Mouse (Mus musculus) left cerebral cortex, adult 9 months (tissue): ENCODE data around the gene Fras1.

Source experiments
- DNase-seq, 2 experiments: peaks; one replicate each; pipeline ENCODE4 v3.0.0; 2022; ENCODE audit warnings: low spot score in 2 of 2

The Fras1 gene

DNA sequence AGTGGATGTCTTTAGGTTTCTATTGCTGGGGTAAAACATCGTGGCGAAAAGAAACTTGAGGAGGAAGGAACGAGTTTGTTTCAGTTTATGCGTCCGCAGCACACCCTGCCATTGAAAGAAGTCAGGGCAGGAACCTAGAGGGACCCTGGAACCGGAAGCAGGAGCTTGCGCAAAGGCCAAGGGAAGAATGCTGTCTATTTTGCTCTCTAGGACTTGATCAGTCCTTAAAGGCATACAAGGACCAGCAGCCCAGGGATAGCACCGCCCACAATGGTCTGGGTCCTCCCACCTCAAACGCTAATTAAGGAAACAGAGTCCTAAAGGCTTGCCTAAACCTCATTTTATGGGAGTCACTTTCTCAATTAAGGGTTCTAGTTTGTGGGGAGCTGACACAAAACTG lies 418.7 kb downstream of the Fras1 start:
- DNase-seq: no peak

DNA sequence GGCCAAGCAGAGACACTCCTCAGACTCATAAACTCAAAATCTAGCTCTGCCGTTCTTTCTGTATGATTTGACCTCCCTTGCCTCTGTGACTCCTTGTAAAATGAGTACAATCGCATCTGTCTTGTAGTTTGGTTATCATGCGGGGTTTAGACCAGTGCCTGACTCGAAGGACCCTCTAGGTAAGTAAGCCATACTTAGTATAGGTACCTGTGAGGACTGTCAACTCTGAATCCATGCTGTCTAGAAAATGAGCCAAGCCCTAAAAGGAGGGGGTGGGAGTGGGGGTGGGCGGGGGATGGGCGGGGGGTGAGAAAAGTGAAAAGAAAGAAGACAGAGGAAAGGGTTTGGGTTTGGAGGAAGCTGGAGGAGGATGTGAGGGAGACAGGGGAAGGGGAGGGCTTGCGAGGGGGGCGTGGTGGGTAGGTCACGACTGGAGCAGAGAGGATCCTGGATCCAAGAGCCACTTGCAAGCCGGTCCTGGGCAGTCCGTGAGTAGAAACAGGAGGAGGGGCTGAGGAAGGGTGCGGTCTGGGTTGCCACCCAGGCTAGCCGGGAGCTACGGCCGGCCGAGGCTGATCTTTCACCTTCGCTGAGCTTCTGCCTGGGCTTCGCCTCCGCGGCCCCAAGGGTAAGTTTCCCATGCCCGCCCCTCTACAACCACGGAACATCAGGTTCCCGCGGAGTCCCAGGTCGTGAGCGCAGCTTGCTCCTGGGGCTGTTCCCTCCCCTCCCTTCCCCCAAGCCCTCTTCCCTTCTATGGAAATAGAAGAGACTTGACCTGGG lies 419.4 kb downstream of the Fras1 start, which contains the start of gene Anxa3:
TSS of gene Anxa3 (plus strand) at position 404 of the 783 bp plus-strand sequence.
- no peak for DNase-seq

DNA sequence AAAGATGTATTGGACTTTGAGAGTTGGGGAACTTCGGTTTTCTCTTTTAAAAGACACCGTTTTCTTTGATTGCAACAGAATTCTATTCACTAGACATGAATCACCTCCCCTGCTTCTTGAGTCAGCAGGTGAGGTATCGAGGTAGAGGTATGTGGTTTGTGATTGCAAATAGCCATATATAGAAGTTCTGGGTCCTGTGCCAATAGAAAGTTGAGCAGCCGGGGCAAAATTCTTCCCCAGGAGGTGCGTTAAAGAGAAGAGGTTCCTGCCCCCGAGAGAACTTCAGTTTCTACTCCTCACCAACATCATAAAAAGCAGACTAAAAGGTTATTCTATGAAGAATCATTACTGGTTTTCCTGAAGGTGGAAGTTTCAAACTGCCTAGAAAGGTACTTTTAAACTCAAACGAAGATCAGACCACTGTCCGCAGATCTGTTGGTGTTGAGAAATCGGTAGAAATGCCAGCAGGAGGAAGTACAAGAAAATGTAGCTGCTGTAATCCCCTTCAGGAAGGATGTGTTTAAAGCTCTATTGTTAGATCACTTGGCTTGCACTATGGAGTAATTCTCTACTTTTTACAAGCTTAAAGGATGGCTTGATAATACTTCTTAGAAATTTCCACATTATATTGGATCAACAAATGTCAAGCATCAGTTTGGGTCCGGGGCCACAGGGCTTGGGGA lies 420.3 kb downstream of the Fras1 start:
- DNase-seq: no peak

GRCm38 (mm10) chr5:96795752-96796151 lies 422.0 kb downstream of the Fras1 start:
- no peak for DNase-seq

DNA sequence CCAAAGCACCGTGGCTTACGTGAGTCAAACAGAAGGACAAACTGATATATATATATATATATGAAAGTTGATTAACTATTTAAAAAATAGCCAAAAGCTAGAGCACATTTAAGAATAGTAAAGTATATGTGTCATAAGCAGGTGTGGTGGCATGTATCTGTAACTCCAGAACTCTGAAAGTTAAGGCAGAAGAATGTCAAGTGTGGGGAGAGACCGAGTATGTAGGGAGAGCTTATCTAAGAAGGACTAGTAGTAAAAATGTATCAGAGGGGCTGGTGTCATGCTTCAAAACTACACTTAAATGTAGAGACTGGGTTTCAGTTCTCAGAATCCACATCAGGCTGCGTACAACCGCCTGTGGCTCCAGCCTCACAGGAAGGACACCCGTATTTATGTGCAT lies 423.7 kb downstream of the Fras1 start:
- DNase-seq: no peak

DNA sequence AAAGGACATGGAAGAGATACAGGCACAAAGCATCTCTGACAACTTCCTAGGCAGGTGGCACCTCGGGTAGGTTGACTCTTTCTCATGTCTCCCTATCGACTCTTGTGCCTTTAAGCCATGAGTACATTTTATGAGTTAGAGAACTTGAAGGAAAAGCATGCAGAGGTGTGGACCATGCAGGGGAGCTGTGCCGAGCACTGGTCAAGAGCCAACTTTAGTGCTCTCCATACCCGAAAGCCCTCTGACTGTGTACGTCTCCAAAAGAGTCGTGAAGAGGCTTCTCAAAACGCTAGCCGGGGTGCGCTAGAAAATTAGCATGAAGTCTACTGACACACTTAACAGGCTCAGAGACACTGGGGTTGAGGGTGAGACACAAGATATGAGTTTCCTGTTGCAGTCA lies 425.4 kb downstream of the Fras1 start:
- no peak for DNase-seq

DNA sequence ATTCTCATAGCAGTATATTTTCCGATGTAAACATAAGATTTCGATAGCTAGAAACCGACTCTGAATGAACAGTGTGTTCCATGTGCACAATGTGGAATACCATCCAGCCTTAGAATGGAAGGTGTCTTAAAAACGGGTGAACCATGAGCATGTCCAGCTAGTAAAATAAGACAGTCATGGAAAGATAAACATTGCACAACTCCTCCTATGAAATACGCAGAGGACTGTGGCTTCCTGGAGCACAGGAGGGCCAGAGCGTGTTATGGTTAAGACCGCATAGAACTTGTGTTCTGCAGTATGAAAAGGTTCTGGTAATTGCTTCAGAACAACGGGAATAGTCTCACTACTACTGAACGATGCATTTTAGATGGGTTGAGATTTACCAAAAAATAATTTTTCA lies 426.2 kb downstream of the Fras1 start:
- no peak for DNase-seq

GRCm38 (mm10) chr5:96802185-96802584 lies 428.4 kb downstream of the Fras1 start:
- no peak for DNase-seq

DNA sequence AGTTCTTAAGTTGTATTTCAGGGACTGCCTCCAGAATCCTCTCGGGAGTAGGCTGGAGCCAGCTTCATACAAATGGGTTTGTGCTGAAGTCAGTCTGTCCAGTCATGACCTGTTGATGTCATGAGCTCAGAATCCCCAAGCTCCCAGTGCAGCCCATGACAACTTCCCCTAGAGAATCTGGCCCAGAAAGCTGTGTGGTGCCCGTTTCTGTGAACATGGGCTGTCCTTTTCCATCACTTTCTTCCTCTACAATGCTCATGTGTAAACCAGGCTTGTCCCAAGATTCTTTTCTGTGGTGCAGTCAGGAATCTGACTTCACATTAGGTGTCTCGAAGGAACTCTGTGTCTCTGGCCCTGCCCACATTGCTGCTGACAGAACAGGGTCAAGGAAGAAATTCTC lies 429.3 kb downstream of the Fras1 start:
- DNase-seq: no peak

GRCm38 (mm10) chr5:96804304-96804703 lies 430.5 kb downstream of the Fras1 start:
- no peak for DNase-seq

DNA sequence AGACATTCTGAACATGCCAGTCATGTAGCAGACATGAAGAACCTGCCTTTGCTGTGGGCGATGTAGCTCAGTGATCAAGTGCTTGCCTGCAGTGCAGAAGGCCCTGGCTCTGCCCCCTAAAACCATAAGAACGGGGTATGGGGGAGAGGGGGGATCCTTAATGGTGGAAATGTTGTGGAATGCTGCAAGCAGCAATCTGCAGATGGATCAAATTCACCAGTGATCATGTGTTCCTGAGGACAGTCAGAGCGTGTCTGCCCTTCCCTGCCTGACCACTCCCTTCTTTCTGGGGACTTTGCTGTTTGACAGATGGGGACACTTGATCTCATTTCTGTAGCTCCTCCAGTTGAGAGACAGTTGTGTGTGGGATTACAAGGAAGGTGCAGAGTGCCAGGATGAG lies 431.1 kb downstream of the Fras1 start:
- no peak for DNase-seq

GRCm38 (mm10) chr5:96810620-96811019 lies 436.9 kb downstream of the Fras1 start:
- DNase-seq: no peak

DNA sequence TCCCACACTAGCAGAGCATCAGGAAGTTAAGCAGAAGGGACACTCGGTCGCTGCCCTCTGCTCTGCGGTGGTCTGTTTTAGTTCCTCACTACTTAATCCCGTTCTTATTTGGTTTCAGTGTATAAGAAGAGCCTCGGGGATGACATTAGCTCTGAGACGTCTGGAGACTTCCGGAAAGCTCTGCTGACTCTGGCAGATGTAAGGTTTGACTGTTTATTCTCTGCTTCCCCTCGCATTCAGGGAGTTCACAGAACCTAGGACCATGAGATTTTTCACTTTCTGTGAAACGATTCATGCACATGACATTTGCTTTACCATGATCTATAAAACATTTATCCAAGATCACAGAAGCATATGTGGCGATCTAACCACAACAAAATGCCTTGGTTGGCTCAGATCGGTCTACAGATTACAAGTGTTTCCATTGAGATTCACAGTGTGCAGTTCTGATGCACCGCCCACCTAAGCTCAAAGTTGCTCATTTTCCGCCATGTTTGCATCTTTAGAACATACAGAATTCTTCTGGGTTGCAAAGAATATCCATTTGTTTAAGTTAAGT lies 451.1 kb downstream of the Fras1 start:
- DNase-seq: no peak

DNA sequence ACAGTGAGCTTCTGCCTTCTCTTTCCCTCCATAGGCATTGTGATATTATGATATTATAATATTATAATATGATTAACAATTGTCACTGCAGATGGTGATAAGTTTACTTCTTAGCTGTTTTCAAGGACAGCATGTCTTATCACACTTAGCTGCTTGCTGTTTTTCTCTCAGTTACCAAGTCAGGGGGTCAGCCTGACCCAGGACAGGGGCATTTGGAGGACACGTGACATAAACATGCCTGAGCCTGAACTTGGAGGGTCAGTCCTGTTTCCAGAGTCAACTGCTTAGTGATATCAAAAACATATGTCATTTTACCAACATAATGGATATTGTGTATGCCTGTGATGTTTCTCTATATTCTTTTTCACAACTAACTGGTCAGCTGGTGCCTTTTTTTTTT lies 453.4 kb downstream of the Fras1 start:
- no peak for DNase-seq
